ENCODE assay signal across 17 mouse cellular contexts in genomic region chr13:17606217-17606616, GRCm38 (mm10).
DNase-seq lines count a peak whose midpoint lies in the region.
"Had no signal": no experiment of that assay in that cellular context is flagged by ENCODE, and none has a peak within 500 bp of the region (broad histone marks: within the 10 kb centered on the region; RNA-seq: fewer than 3 reads in every experiment).

No protein-coding gene starts in this region.

- intact Hi-C loops in left cerebral cortex, postnatal 4 days (cut with DNase I) = no loop called here

- DNase-seq in 3134 (ENCODE audit: extremely low read depth, insufficient read length, low spot score) = peak; percentile 0
- DNase-seq in 3T3-L1 (ENCODE audit: low read depth, low spot score) = peak; percentile 49
- peak; percentile 5 for DNase-seq in adipocyte (ENCODE audit: low spot score)
- DNase-seq in fibroblast of lung, adult 2 months (ENCODE audit: low read depth) = peak; percentile 54
- no peak for DNase-seq in ovary, postnatal 36 days (ENCODE audit: low spot score)
- no peak for DNase-seq in left cerebral cortex, postnatal 4 days
- no peak for DNase-seq in heart, adult 8-10 months (ENCODE audit: low spot score)
- DNase-seq in layer of hippocampus, postnatal 14 days (ENCODE audit: low spot score in 2 of 2) = no peak
- DNase-seq: adrenal gland, postnatal 10 days; adrenal gland, postnatal 36 days; cerebellum, adult 18-20 months; cerebellum, adult 9-10 months; cerebellum, postnatal 14 days; forebrain, postnatal 0 days; gastrocnemius, adult 2 months; gastrocnemius, postnatal 14 days; heart, adult 2 months had no signal

Comparison
In these comparisons a context has a peak if more than half of its experiments do, and no peak if none do; other contexts are left out.
1. DNase-seq: peak in 3134 (single experiment), 3T3-L1 (single experiment), adipocyte (single experiment) and fibroblast of lung, adult 2 months (single experiment); none in ovary, postnatal 36 days (single experiment), left cerebral cortex, postnatal 4 days (single experiment), heart, adult 8-10 months (single experiment) and layer of hippocampus, postnatal 14 days (0 of 2).